ENCODE assay signal across 8 mouse cellular contexts in genomic region chr7:139978278-139978892, GRCm38 (mm10). TPM values are rescaled to one million over a fixed set of nuclear protein-coding genes. Genes with fewer than 3 reads are reported as not detected.
DNase-seq lines count a peak whose midpoint lies in the region.

TSS of gene 6430531B16Rik (minus strand) at chr7:139978755.

- peak; percentile 87 to 93 for DNase-seq in adrenal gland, adult (ENCODE audit: inconsistent age in 2 of 2, low spot score in 1 of 2)
- DNase-seq in embryo, embryonic 10.5 days (ENCODE audit: low spot score) = peak; percentile 89
- peak; percentile 76 for DNase-seq in gastrocnemius, postnatal 10 days
- peak; percentile 41 for DNase-seq in hindlimb bud, embryonic 11.5 days (ENCODE audit: extremely low spot score, low read depth, low spot score)
- DNase-seq in left cerebral cortex, adult 18-20 months (ENCODE audit: low spot score in 2 of 2) = peak; percentile 87 to 93
- peak; percentile 82 for DNase-seq in lung, postnatal 36 days
- DNase-seq in retina, postnatal 1 day = peak; percentile 86
- peak; percentile 76 to 79 for DNase-seq in thymus, postnatal 36 days

RNA-seq across cellular contexts. Expression of gene 6430531B16Rik, which starts in this region (rescaled TPM):
- not detected for total RNA-seq in gastrocnemius, postnatal 10 days (2021)
- 1 to 10 TPM in 1 of 2 experiments, under 1 TPM in 1; 0.96 to 1.7 TPM for total RNA-seq in left cerebral cortex, adult 18-20 months (2021)

Comparison
In these comparisons a context has a peak if more than half of its experiments do, and no peak if none do; other contexts are left out.
1. Peak in every context shown above with its lines: DNase-seq.
2. Peak in DNase-seq in gastrocnemius, postnatal 10 days; RNA of the gene not detected or under 1 TPM.